Mouse (Mus musculus) embryonic fibroblast, embryonic 13.5 days (primary cell): ENCODE measurements around the gene Ppig. TPM values are rescaled to one million over a fixed set of nuclear protein-coding genes. Genes with fewer than 3 reads are reported as not detected.

ENCODE experiments used
- H3K27ac ChIP-seq: 2 replicates; pipeline ENCODE4 v1.5.1; 2012; ENCODE audit warnings: low read length, control low read depth, inconsistent platforms; ENCODE audit not compliant: insufficient read depth
- H3K4me1 ChIP-seq: 2 replicates; pipeline ENCODE4 v1.6.1; 2011; ENCODE audit warnings: low read length; ENCODE audit not compliant: control insufficient read depth, insufficient read depth
- H3K4me3 ChIP-seq: 2 replicates; pipeline ENCODE4 v1.5.1; 2011; ENCODE audit warnings: mild to moderate bottlenecking, control low read depth, low read length; ENCODE audit not compliant: insufficient read depth
- CTCF ChIP-seq: IDR thresholded peaks from 2 replicates; pipeline ENCODE4 v1.5.1; 2011; ENCODE audit warnings: mild to moderate bottlenecking, control low read depth, low read length, moderate library complexity, borderline replicate concordance; ENCODE audit not compliant: insufficient read depth
- POLR2A ChIP-seq: IDR thresholded peaks from 2 replicates; pipeline ENCODE4 v1.6.1; 2011; ENCODE audit warnings: low read depth, mild to moderate bottlenecking, control low read depth, low read length, moderate library complexity
- polyA plus RNA-seq: library from polyadenylated mRNA; stranded (reverse); fragments of >200 nt; gene quantifications from 2 replicates; pipeline ENCODE4 v1.2.4, GENCODE M21; 2011; ENCODE audit warnings: low read depth; ENCODE audit not compliant: missing spikeins, insufficient read length

Gene Ppig
- polyA plus RNA-seq, 1 experiment: 149 TPM

GRCm38 (mm10) chr2:69790722-69791121 lies 68.4 kb downstream of the Ppig start:
- H3K4me3 ChIP-seq: peak overlapping the region; percentile 54; the same call in 1 of the 2 replicates
- no peak overlapping the region for H3K27ac ChIP-seq
- H3K4me1 ChIP-seq: no peaks in the 10 kb centered on the region
- no peak for TF ChIP-seq CTCF
- no peak for TF ChIP-seq POLR2A

- peak; percentile 26; the same call in 1 of the 2 replicates for TF ChIP-seq CTCF
- no peak for TF ChIP-seq POLR2A
- Histone ChIP-seq H3K4me3 (no peak overlapping the region), H3K27ac (no peak overlapping the region), H3K4me1 (no peaks in the 10 kb centered on the region)
Observed at GRCm38 (mm10) chr2:69802911-69803312, 80.6 kb downstream of the Ppig start.

Other genes with a start within 250 kb of the Ppig start
- 1.3 and 1.5 TPM in 2 replicates for gene Lrp2, start 136.5 kb upstream of the Ppig start, polyA plus RNA-seq
- gene Bbs5, start 75.4 kb upstream of the Ppig start, polyA plus RNA-seq: 19.3 and 20.2 TPM in 2 replicates
- 0.38 and 0.47 TPM in 2 replicates for gene Klhl41, start 52.4 kb upstream of the Ppig start, polyA plus RNA-seq
- 9.6 and 11.3 TPM in 2 replicates for gene Fastkd1, start 9.0 kb upstream of the Ppig start, polyA plus RNA-seq
- gene Ccdc173, start 67.0 kb downstream of the Ppig start, polyA plus RNA-seq: 1.1 and 1.8 TPM in 2 replicates
- 16.3 and 22.5 TPM in 2 replicates for gene Phospho2, start 67.1 kb downstream of the Ppig start, polyA plus RNA-seq
- 22.5 and 30.2 TPM in 2 replicates for gene Klhl23, start 99.4 kb downstream of the Ppig start, polyA plus RNA-seq
- gene Ssb, start 139.0 kb downstream of the Ppig start, polyA plus RNA-seq: 259 and 260 TPM in 2 replicates
- 14.4 and 17.0 TPM in 2 replicates for gene Mettl5, start 163.1 kb downstream of the Ppig start, polyA plus RNA-seq
- gene Ubr3, start 174.7 kb downstream of the Ppig start, polyA plus RNA-seq: 50.7 and 52.7 TPM in 2 replicates